Mouse (Mus musculus): ENCODE results near the gene Dmkn. TPM values are rescaled to one million over a fixed set of nuclear protein-coding genes. Genes with fewer than 3 reads are reported as not detected.

The Dmkn gene
- not detected for total RNA-seq (2023)

DNA sequence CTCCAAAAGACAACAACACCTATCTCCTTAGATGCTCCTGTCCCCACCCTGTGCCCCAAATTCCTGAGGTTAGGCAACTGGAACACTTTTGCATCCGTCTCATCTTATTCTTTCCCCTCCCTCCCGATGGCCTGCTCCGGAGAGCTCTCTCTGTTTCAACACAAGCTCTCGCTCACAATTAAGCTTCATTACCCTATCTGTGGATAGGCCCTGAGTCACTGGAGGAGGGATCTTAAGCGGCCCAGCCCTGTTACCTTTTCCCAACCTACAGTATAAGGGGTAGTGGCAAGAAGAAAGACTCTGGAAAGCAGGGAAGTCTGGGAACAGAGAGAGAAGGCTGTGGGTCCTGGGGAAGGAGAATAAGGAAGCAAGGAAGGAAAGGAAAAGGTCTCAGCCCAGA is at the start of gene Dmkn:
Gene Dmkn (plus strand): TSS at position 301 of the 400 bp plus-strand sequence.

GRCm38 (mm10) chr7:30729396-30730063 is 34.0 kb upstream of the Dmkn start, which contains the start of gene Tmem147:
TSS of gene Tmem147 (minus strand) at chr7:30729540.

DNA sequence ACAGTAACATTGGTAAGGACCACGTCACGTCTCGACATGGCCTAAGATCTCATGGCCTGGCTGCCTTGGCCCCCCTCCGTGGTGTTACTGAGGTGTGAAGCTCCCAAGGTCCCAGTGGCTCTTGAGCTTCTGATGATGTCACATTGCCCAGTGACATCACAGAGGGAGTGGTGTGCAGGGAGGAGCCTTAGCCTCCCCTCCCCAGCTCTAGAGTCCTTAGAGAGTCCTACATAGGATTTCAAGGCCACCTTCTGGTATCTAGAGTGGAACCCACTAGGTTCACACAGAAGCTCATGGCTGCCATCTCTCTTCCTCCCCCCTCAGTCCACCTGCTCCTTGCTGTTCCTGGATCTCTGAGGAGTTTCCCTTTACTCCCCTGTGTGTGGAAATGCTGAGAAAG is 19.9 kb upstream of the Dmkn start, which contains the start of gene Gapdhs:
Gene Gapdhs (minus strand): TSS at position 65 of the 400 bp plus-strand sequence.

GRCm38 (mm10) chr7:30751086-30751669 is 12.4 kb upstream of the Dmkn start, which contains the start of gene Sbsn:
TSS of gene Sbsn (plus strand) at chr7:30751471.

DNA sequence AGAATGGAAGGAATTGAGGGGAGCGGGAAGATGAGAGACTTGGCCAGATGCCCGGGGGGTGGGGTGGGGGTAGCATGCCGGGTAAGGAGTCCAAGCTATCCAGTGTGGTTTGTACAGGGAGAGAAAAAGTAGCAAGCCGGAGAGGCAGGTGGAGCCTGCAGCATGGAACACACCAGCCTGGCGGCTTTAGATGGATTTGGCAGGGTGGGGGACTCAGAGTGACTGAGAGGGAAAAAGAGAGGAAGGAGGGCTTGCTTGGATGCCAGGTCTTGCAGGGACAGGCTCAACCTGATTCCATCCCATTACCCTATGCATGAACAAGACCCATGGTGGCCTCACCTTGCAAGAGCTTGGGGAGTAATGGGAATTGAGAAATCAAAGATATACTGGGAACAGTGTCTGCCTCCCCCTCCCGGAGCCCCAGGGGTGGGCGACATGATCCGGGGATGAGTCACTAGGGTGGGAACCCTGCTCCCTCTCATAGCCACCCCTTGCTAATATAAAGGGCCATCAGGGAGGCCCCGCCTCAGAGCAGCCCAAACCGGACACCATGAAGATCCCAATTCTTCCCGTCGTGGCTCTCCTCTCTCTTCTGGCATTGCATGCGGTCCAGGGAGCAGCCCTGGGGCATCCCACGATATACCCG is 23.9 kb downstream of the Dmkn start, which contains the start of gene Krtdap:
Gene Krtdap (plus strand): TSS at position 520 of the 646 bp plus-strand sequence.

GRCm38 (mm10) chr7:30823675-30824074 is 60.1 kb downstream of the Dmkn start, which contains the start of gene Ffar2:
TSS of gene Ffar2 (minus strand) at chr7:30823775.

Other genes starting within 250 kb of the Dmkn start
- 1 to 10 TPM; 3.3 to 6.3 TPM for gene Arhgap33, start 228.7 kb upstream of the Dmkn start, total RNA-seq (2023)
- 1 to 10 TPM; 2.0 to 2.3 TPM for gene Hspb6, start 211.6 kb upstream of the Dmkn start, total RNA-seq (2023)
- gene Proser3, start 211.5 kb upstream of the Dmkn start, total RNA-seq (2023): 10 to 100 TPM; 15.1 to 19.7 TPM
- gene Lin37, start 203.9 kb upstream of the Dmkn start, total RNA-seq (2023): 10 to 100 TPM; 38.3 to 46.3 TPM
- gene U2af1l4, start 200.5 kb upstream of the Dmkn start, total RNA-seq (2023): 10 to 100 TPM; 74.3 to 75.7 TPM
- gene Gm49396, start 200.4 kb upstream of the Dmkn start, total RNA-seq (2023): 10 to 100 TPM; 24.2 to 32.0 TPM
- gene Psenen, start 200.1 kb upstream of the Dmkn start, total RNA-seq (2023): 100 to 1,000 TPM; 127 to 151 TPM
- 10 to 100 TPM; 44.6 to 51.3 TPM for gene Igflr1, start 198.3 kb upstream of the Dmkn start, total RNA-seq (2023)
- gene Kmt2b, start 175.0 kb upstream of the Dmkn start, total RNA-seq (2023): 100 to 1,000 TPM; 136 to 141 TPM
- gene Zbtb32, start 164.8 kb upstream of the Dmkn start, total RNA-seq (2023): 1 to 10 TPM; 3.0 to 3.5 TPM
- 1 to 10 TPM in 1 of 2 experiments, under 1 TPM in 1; 0.79 to 1.1 TPM for gene Upk1a, start 150.9 kb upstream of the Dmkn start, total RNA-seq (2023)
- gene Cox6b1, start 137.6 kb upstream of the Dmkn start, total RNA-seq (2023): 100 to 1,000 TPM; 198 to 235 TPM
- not detected for gene Etv2, start 127.9 kb upstream of the Dmkn start, total RNA-seq (2023)
- gene Rbm42, start 113.4 kb upstream of the Dmkn start, total RNA-seq (2023): 100 to 1,000 TPM; 103 to 113 TPM
- 10 to 100 TPM; 30.2 to 32.6 TPM for gene Haus5, start 98.8 kb upstream of the Dmkn start, total RNA-seq (2023)
- gene Pmis2, start 92.2 kb upstream of the Dmkn start, total RNA-seq (2023): not detected
- not detected for gene 2200002J24Rik, start 64.8 kb upstream of the Dmkn start, total RNA-seq (2023)
- not detected for gene Atp4a, start 51.5 kb upstream of the Dmkn start, total RNA-seq (2023)
- gene Tmem147, start 34.2 kb upstream of the Dmkn start, total RNA-seq (2023): 10 to 100 TPM; 45.0 to 50.3 TPM
- gene Gapdhs, start 20.1 kb upstream of the Dmkn start, total RNA-seq (2023): not detected
- gene Sbsn, start 12.3 kb upstream of the Dmkn start, total RNA-seq (2023): 1 to 10 TPM; 6.1 to 7.8 TPM
- gene Krtdap, start 24.1 kb downstream of the Dmkn start, total RNA-seq (2023): not detected
- gene Ffar2, start 60.0 kb downstream of the Dmkn start, total RNA-seq (2023): 1 to 10 TPM in 1 of 2 experiments, under 1 TPM in 1; 0.62 to 2.0 TPM
- gene Ffar3, start 92.4 kb downstream of the Dmkn start, total RNA-seq (2023): not detected
- under 1 TPM in 1 of 2 experiments, not detected in 1; 0.35 TPM for gene Ffar1, start 97.8 kb downstream of the Dmkn start, total RNA-seq (2023)
- 1 to 10 TPM; 5.3 to 9.8 TPM for gene Cd22, start 116.6 kb downstream of the Dmkn start, total RNA-seq (2023)
- gene Mag, start 151.1 kb downstream of the Dmkn start, total RNA-seq (2023): not detected
- not detected for gene Hamp2, start 160.9 kb downstream of the Dmkn start, total RNA-seq (2023)
- not detected for gene Hamp, start 180.3 kb downstream of the Dmkn start, total RNA-seq (2023)
- 100 to 1,000 TPM; 150 to 156 TPM for gene Usf2, start 193.0 kb downstream of the Dmkn start, total RNA-seq (2023)
- gene Lsr, start 209.7 kb downstream of the Dmkn start, total RNA-seq (2023): 1 to 10 TPM; 3.6 to 3.7 TPM
- under 1 TPM in 1 of 2 experiments, not detected in 1; 0.20 TPM for gene Fam187b, start 210.0 kb downstream of the Dmkn start, total RNA-seq (2023)

Data from T-cell, adult 66 days (primary cell).